Mouse (Mus musculus) MEL (cell line): ENCODE measurements around the gene Cxcl17. TPM values are rescaled to one million over a fixed set of nuclear protein-coding genes. Genes with fewer than 3 reads are reported as not detected.
A peak's percentile ranks its signal among the peaks of the same experiment; 100 is the strongest.

Source experiments
- DNase-seq: peaks from one replicate; pipeline ENCODE4 v3.0.0; 2011; ENCODE audit warnings: low read depth, low spot score
- H3K27ac ChIP-seq: 2 replicates; pipeline ENCODE4 v1.5.1; 2012; ENCODE audit warnings: low read depth, mild to moderate bottlenecking, control low read depth, low read length, moderate library complexity; ENCODE audit not compliant: control insufficient read depth
- H3K27me3 ChIP-seq, 2 experiments: fragments of 150-350 bp in 1 of 2; sonication (generic) in 1 of 2; 2 replicates each; pipeline ENCODE4 v1.6.1; 2012; ENCODE audit warnings: low read length in 2 of 2, mild to moderate bottlenecking in 2 of 2, improper control_type of control experiment in 1 of 2, moderate library complexity in 1 of 2; ENCODE audit not compliant: insufficient read depth in 2 of 2, control insufficient read depth in 1 of 2
- H3K36me3 ChIP-seq, 2 experiments: 2 replicates each; pipeline ENCODE4 v1.6.1; 2012 to 2014; ENCODE audit warnings: low read length in 2 of 2, improper control_type of control experiment in 1 of 2, inconsistent platforms in 1 of 2, mild to moderate bottlenecking in 1 of 2; ENCODE audit not compliant: insufficient read depth in 2 of 2, control insufficient read depth in 1 of 2
- H3K4me1 ChIP-seq, 2 experiments: fragments of 150-350 bp in 1 of 2; sonication (generic) in 1 of 2; 2 replicates each; pipeline ENCODE4 v1.6.1; 2012; ENCODE audit warnings: low read length in 2 of 2, improper control_type of control experiment in 1 of 2, mild to moderate bottlenecking in 1 of 2; ENCODE audit not compliant: insufficient read depth in 2 of 2, control insufficient read depth in 1 of 2
- H3K4me3 ChIP-seq, 2 experiments: fragments of 150-350 bp in 1 of 2; sonication (generic) in 1 of 2; 2 replicates each; pipeline ENCODE4 v1.5.1; 2012; ENCODE audit warnings: low read depth in 2 of 2, low read length in 2 of 2, mild to moderate bottlenecking in 2 of 2, moderate library complexity in 2 of 2, control low read depth in 1 of 2, improper control_type of control experiment in 1 of 2; ENCODE audit not compliant: control insufficient read depth in 1 of 2, insufficient read depth in 1 of 2
- H3K79me2 ChIP-seq: 2 replicates; pipeline ENCODE4 v1.6.1; 2012; ENCODE audit warnings: mild to moderate bottlenecking, low read length, moderate library complexity; ENCODE audit not compliant: control insufficient read depth, poor library complexity, insufficient read depth
- H3K9ac ChIP-seq: 2 replicates; pipeline ENCODE4 v1.6.1; 2012; ENCODE audit warnings: low read depth, mild to moderate bottlenecking, control low read depth, low read length, moderate library complexity; ENCODE audit not compliant: control insufficient read depth, poor library complexity, severe bottlenecking
- H3K9me3 ChIP-seq: fragments of 150-350 bp; sonication (generic); replicated peaks from 2 replicates; pipeline ENCODE4 v1.6.1; 2012; ENCODE audit warnings: mild to moderate bottlenecking, low read length, improper control_type of control experiment, moderate library complexity; ENCODE audit not compliant: insufficient read depth
- BHLHE40 ChIP-seq: IDR thresholded peaks from 2 replicates; pipeline ENCODE4 v1.6.1; 2012; ENCODE audit warnings: low read depth, mild to moderate bottlenecking, inconsistent platforms, low read length, improper control_type of control experiment, borderline replicate concordance
- CHD1 ChIP-seq: IDR thresholded peaks from 2 replicates; pipeline ENCODE4 v1.6.1; 2012; ENCODE audit warnings: low read depth, mild to moderate bottlenecking, inconsistent platforms, low read length, improper control_type of control experiment
- CTCF ChIP-seq, 3 experiments: IDR thresholded peaks in 2 of 3; conservative IDR thresholded peaks in 1 of 3; 2 replicates each; pipeline ENCODE4 v1.5.1; 2011 to 2012; ENCODE audit warnings: low read length in 3 of 3, low read depth in 2 of 3, mild to moderate bottlenecking in 2 of 3, improper control_type of control experiment in 1 of 3, inconsistent platforms in 1 of 3, mixed read lengths in 1 of 3, moderate library complexity in 1 of 3; ENCODE audit not compliant: control insufficient read depth in 1 of 3, insufficient read depth in 1 of 3, poor library complexity in 1 of 3, severe bottlenecking in 1 of 3
- E2F4 ChIP-seq: IDR thresholded peaks from 2 replicates; pipeline ENCODE4 v1.6.1; 2011; ENCODE audit warnings: low read depth, low read length, improper control_type of control experiment, borderline replicate concordance
- ELF1 ChIP-seq: IDR thresholded peaks from 2 replicates; pipeline ENCODE4 v1.6.1; 2014; ENCODE audit warnings: low read depth, mild to moderate bottlenecking, inconsistent platforms, low read length, improper control_type of control experiment, moderate library complexity
- ETS1 ChIP-seq: IDR thresholded peaks from 2 replicates; pipeline ENCODE4 v1.6.1; 2012; ENCODE audit warnings: low read depth, mild to moderate bottlenecking, inconsistent platforms, low read length, improper control_type of control experiment, moderate library complexity
- GABPA ChIP-seq: IDR thresholded peaks from 2 replicates; pipeline ENCODE4 v1.6.1; 2012; ENCODE audit warnings: low read depth, mild to moderate bottlenecking, inconsistent platforms, low read length, improper control_type of control experiment, moderate library complexity
- GATA1 ChIP-seq: IDR thresholded peaks from 2 replicates; pipeline ENCODE4 v1.6.1; 2011; ENCODE audit warnings: low read depth, low read length, improper control_type of control experiment
- HCFC1 ChIP-seq: IDR thresholded peaks from 2 replicates; pipeline ENCODE4 v1.6.1; 2012; ENCODE audit warnings: low read depth, mild to moderate bottlenecking, inconsistent platforms, low read length, improper control_type of control experiment, moderate library complexity
- JUND ChIP-seq: IDR thresholded peaks from 2 replicates; pipeline ENCODE4 v1.6.1; 2011; ENCODE audit warnings: low read depth, mild to moderate bottlenecking, improper control_type of control experiment, low read length
- MAFK ChIP-seq: IDR thresholded peaks from 2 replicates; pipeline ENCODE4 v1.6.1; 2011; ENCODE audit warnings: low read depth, mild to moderate bottlenecking, low read length, improper control_type of control experiment, borderline replicate concordance
- MAZ ChIP-seq: IDR thresholded peaks from 2 replicates; pipeline ENCODE4 v1.6.1; 2012; ENCODE audit warnings: low read depth, mild to moderate bottlenecking, inconsistent platforms, low read length, improper control_type of control experiment
- MEF2A ChIP-seq: IDR thresholded peaks from 2 replicates; pipeline ENCODE4 v1.6.1; 2014; ENCODE audit warnings: low read depth, mild to moderate bottlenecking, inconsistent platforms, low read length, improper control_type of control experiment; ENCODE audit not compliant: poor library complexity, insufficient replicate concordance, severe bottlenecking; ENCODE audit errors: extremely low read depth
- MXI1 ChIP-seq: IDR thresholded peaks from 2 replicates; pipeline ENCODE4 v1.6.1; 2011; ENCODE audit warnings: mild to moderate bottlenecking, low read depth, low read length, improper control_type of control experiment
- MYB ChIP-seq: IDR thresholded peaks from 2 replicates; pipeline ENCODE4 v1.6.1; 2011; ENCODE audit warnings: mild to moderate bottlenecking, low read depth, low read length, improper control_type of control experiment
- MYC ChIP-seq: IDR thresholded peaks from 2 replicates; pipeline ENCODE4 v1.6.1; 2011; ENCODE audit warnings: low read depth, mild to moderate bottlenecking, low read length, improper control_type of control experiment, moderate library complexity
- NRF1 ChIP-seq: IDR thresholded peaks from 2 replicates; pipeline ENCODE4 v1.6.1; 2014; ENCODE audit warnings: low read depth, mild to moderate bottlenecking, inconsistent platforms, low read length, improper control_type of control experiment, moderate library complexity; ENCODE audit not compliant: poor library complexity, insufficient read depth, severe bottlenecking
- POLR2AphosphoS2 ChIP-seq: IDR thresholded peaks from 2 replicates; pipeline ENCODE4 v1.6.1; 2011; ENCODE audit warnings: low read length, improper control_type of control experiment
- POLR2AphosphoS5 ChIP-seq: IDR thresholded peaks from 2 replicates; pipeline ENCODE4 v1.6.1; 2012; ENCODE audit warnings: low read depth, borderline replicate concordance, mild to moderate bottlenecking, inconsistent platforms, low read length, moderate library complexity, mixed read lengths
- SIN3A ChIP-seq: IDR thresholded peaks from 2 replicates; pipeline ENCODE4 v1.6.1; 2012; ENCODE audit warnings: low read length, improper control_type of control experiment, inconsistent platforms
- SMC3 ChIP-seq: IDR thresholded peaks from 2 replicates; pipeline ENCODE4 v1.6.1; 2011; ENCODE audit warnings: low read depth, low read length, improper control_type of control experiment
- TBP ChIP-seq: IDR thresholded peaks from 2 replicates; pipeline ENCODE4 v1.8.0; 2011; ENCODE audit warnings: low read depth, low read length, improper control_type of control experiment
- TCF12 ChIP-seq: IDR thresholded peaks from 2 replicates; pipeline ENCODE4 v1.6.1; 2014; ENCODE audit warnings: low read depth, mild to moderate bottlenecking, inconsistent platforms, low read length, improper control_type of control experiment, moderate library complexity
- USF1 ChIP-seq: IDR thresholded peaks from 2 replicates; pipeline ENCODE4 v1.6.1; 2014; ENCODE audit warnings: low read depth, mild to moderate bottlenecking, inconsistent platforms, low read length, improper control_type of control experiment, moderate library complexity
- ZC3H11A ChIP-seq: IDR thresholded peaks from 2 replicates; pipeline ENCODE4 v1.6.1; 2012; ENCODE audit warnings: low read depth, mild to moderate bottlenecking, inconsistent platforms, low read length, improper control_type of control experiment
- ZKSCAN1 ChIP-seq: IDR thresholded peaks from 2 replicates; pipeline ENCODE4 v1.6.1; 2012; ENCODE audit warnings: low read depth, mild to moderate bottlenecking, inconsistent platforms, low read length, improper control_type of control experiment, moderate library complexity
- ZMIZ1 ChIP-seq: IDR thresholded peaks from 2 replicates; pipeline ENCODE4 v1.6.1; 2012; ENCODE audit warnings: low read depth, mild to moderate bottlenecking, inconsistent platforms, low read length, improper control_type of control experiment, moderate library complexity
- ZNF384 ChIP-seq: IDR thresholded peaks from 2 replicates; pipeline ENCODE4 v1.6.1; 2012; ENCODE audit warnings: low read depth, mild to moderate bottlenecking, inconsistent platforms, low read length, improper control_type of control experiment
- polyA plus RNA-seq, 2 experiments: library from polyadenylated mRNA; stranded (reverse) in 1 of 2; unstranded in 1 of 2; fragments of >175 nt in 1 of 2; fragments of >200 nt in 1 of 2; gene quantifications; 2 replicates each; pipeline versions ENCODE4 v1.2.1 to v1.2.4; 2012; ENCODE audit warnings: low replicate concordance in 2 of 2, low read depth in 1 of 2; ENCODE audit not compliant: insufficient read length in 2 of 2, insufficient read depth in 1 of 2, missing spikeins in 1 of 2
- total RNA-seq: library from RNA; depleted of rRNA; stranded (reverse); fragments of 300-350 nt; gene quantifications from 2 replicates; pipeline ENCODE4 v1.2.3, GENCODE M21; 2012

Gene Cxcl17
- total and polyA plus RNA-seq, 3 experiments, result not detected

DNA sequence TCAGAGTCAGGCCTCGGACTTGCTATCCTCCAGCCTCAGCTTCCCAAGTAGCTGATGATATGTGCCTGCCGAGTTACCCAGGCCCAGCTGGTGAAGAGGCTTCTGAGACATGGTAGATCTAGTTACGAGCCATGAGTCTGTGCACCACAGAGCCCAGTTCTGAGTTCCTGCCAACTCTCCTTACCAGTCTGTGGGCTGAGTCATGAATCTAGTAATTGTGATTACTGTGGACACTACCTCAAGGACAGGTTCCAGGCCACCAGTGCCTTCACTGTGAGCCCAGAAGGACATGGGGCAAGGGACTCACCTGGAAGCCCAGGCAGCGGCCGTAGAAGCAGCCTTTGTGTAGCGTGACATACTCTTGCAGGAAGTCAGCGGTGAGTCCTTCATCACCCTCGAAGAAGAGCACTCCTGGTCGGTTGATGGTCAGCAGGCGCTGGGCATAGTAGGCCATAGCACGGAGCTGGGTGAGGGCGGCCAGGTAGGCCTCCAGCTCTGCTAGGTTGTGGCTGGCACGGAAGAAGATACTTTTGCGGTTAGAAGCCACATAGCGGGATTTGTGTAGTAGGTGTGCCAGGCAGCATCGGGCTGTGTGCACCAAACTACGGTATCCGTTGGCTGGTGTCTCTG lies 24.8 kb downstream of the Cxcl17 start:
- H3K9me3 ChIP-seq, result no peaks in the 10 kb centered on the region
- TF ChIP-seq ZMIZ1 (no peak), HCFC1 (no peak), MEF2A (no peak), MAFK (no peak), NRF1 (no peak), CTCF (IDR thresholded peaks at IDR 0.05 in 2 of 3, conservative IDR thresholded peaks at IDR 0.05 in 1 of 3; ENCODE audit: control insufficient read depth in 1 of 3, insufficient read depth in 1 of 3, low read depth in 2 of 3, low read length in 3 of 3, poor library complexity in 1 of 3, severe bottlenecking in 1 of 3) (no peak), E2F4 (no peak)
- TF ChIP-seq, all 39 proteins: peak for 0
- Histone ChIP-seq H3K36me3 (peaks cover 0 to 22% of the 10 kb centered on the region in 2 experiments; a peak in 2 of 4 replicates), H3K9ac (no peak overlapping the region), H3K4me3 (no peak overlapping the region), H3K27ac (no peak overlapping the region), H3K27me3 (no peaks in the 10 kb centered on the region), H3K4me1 (peaks cover 20 to 31% of the 10 kb centered on the region in 2 experiments), H3K79me2 (no peaks in the 10 kb centered on the region; the same call in 1 of the 2 replicates)
- no peak for DNase-seq

DNA sequence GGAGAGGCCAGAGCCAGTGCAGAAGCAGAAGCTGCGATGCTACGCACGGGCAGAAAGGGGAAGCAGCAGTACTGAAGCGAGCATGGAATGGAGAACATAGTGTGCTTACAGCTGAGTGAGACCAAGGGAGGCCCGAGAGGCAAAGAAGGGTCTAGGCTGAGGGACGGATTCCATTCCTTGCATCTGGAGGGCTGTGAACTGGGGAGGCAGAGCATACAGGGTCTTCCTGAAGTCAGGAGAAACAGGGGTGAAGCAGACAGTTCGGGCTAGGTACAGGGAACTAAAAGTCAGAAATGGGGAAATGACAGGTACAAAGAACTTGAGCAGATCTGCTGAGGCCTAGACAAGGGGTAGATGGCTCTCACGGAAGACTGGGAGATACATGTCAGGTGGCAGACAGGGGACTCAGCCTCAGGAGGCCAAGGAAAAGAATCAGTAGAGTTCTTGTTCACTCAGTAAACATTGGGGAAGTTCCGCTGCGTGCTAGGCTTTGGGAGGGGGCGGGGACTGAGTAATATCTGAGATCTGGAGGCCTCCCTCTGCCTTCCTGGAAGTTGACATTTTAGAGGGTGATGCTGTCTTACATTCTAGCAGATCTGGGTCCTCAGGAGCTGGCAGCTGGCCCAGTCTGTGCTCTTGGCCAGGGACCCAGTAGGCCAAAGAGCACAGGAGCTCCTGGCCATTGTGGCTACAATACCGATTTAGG lies 26.7 kb downstream of the Cxcl17 start:
- Histone ChIP-seq H3K79me2 (no peaks in the 10 kb centered on the region; the same call in 1 of the 2 replicates), H3K27me3 (no peaks in the 10 kb centered on the region), H3K9ac (peak overlapping the region; percentile 67), H3K36me3 (peaks cover 0 to 22% of the 10 kb centered on the region in 2 experiments; a peak in 2 of 4 replicates), H3K27ac (peak overlapping the region; percentile 84), H3K4me3 (peak overlapping the region; percentile 39 to 66), H3K4me1 (peaks cover 20 to 31% of the 10 kb centered on the region in 2 experiments), H3K9me3 (no peaks in the 10 kb centered on the region)
- peak; percentile 92 for DNase-seq
- TF ChIP-seq ZC3H11A, result no peak
- TF ChIP-seq POLR2AphosphoS2, result no peak
- TF ChIP-seq MYB, result no peak
- TF ChIP-seq BHLHE40, result no peak
- TF ChIP-seq ZNF384, result no peak
- 0 out of 2 replicates have a peak, but pooled peaks have one; percentile 26 for TF ChIP-seq GATA1
- TF ChIP-seq HCFC1, result 0 out of 2 replicates have a peak, but pooled peaks have one; percentile 3
- TF ChIP-seq TBP, result peak; percentile 40; the same call in 1 of the 2 replicates
- TF ChIP-seq NRF1, result 0 out of 2 replicates have a peak, but pooled peaks have one; percentile 15
- TF ChIP-seq MAFK, result no peak
- TF ChIP-seq JUND, result no peak
- peak; percentile 64; the same call in 1 of the 2 replicates for TF ChIP-seq MYC
- TF ChIP-seq MAZ, result peak; percentile 36; the same call in 1 of the 2 replicates
- TF ChIP-seq POLR2AphosphoS5, result no peak
- TF ChIP-seq CHD1, result 0 out of 2 replicates have a peak, but pooled peaks have one; percentile 32
- TF ChIP-seq ELF1, result peak; percentile 41
- peak; percentile 83 for TF ChIP-seq MXI1
- TF ChIP-seq SMC3, result no peak; the same call in 1 of the 2 replicates
- no peak for TF ChIP-seq TCF12
- no peak for TF ChIP-seq GABPA
- TF ChIP-seq ZKSCAN1, result peak; percentile 85
- TF ChIP-seq ETS1, result peak; percentile 60
- TF ChIP-seq USF1, result no peak
- TF ChIP-seq SIN3A, result peak; percentile 92
